Mouse (Mus musculus) cerebellum, postnatal 25 days (tissue): ENCODE results near the gene Ano10.
A peak's percentile ranks its signal among the peaks of the same experiment; 100 is the strongest.

Experiments used
- DNase-seq, 2 experiments: peaks; one replicate each; pipeline ENCODE4 v3.0.0; 2021; ENCODE audit warnings: mixed read lengths in 2 of 2

Ano10 gene

GRCm38 (mm10) chr9:122244080-122244799 lies 50.0 kb downstream of the Ano10 start:
- DNase-seq = peak; percentile 72 to 86

GRCm38 (mm10) chr9:122243297-122243696 lies 50.9 kb downstream of the Ano10 start:
- no peak for DNase-seq

GRCm38 (mm10) chr9:122242856-122243255 lies 51.4 kb downstream of the Ano10 start:
- DNase-seq = no peak

- DNase-seq = peak; percentile 22 to 42
These were observed 52.3 kb downstream of the Ano10 start for GRCm38 (mm10) chr9:122241812-122242400.

GRCm38 (mm10) chr9:122240629-122241199 lies 53.5 kb downstream of the Ano10 start:
- no peak for DNase-seq

- no peak for DNase-seq
These were observed 59.5 kb downstream of the Ano10 start for GRCm38 (mm10) chr9:122234741-122235140.

GRCm38 (mm10) chr9:122233972-122234345 lies 60.3 kb downstream of the Ano10 start:
- no peak for DNase-seq

GRCm38 (mm10) chr9:122233316-122233971 lies 60.8 kb downstream of the Ano10 start:
- DNase-seq = no peak

- no peak for DNase-seq
These were observed 61.3 kb downstream of the Ano10 start for GRCm38 (mm10) chr9:122232912-122233311.

GRCm38 (mm10) chr9:122230701-122231100 lies 63.5 kb downstream of the Ano10 start:
- no peak for DNase-seq

- no peak for DNase-seq
These were observed 67.8 kb downstream of the Ano10 start for GRCm38 (mm10) chr9:122226419-122226818.

GRCm38 (mm10) chr9:122225309-122225708 lies 68.9 kb downstream of the Ano10 start:
- peak; percentile 47 to 49 for DNase-seq

- DNase-seq = no peak
These were observed 71.2 kb downstream of the Ano10 start for GRCm38 (mm10) chr9:122223005-122223404.

GRCm38 (mm10) chr9:122219934-122220333 lies 74.3 kb downstream of the Ano10 start:
- DNase-seq = no peak

- DNase-seq = no peak
These were observed 77.2 kb downstream of the Ano10 start for GRCm38 (mm10) chr9:122216945-122217529.

- DNase-seq = no peak
These were observed 79.1 kb downstream of the Ano10 start for GRCm38 (mm10) chr9:122215118-122215517.

GRCm38 (mm10) chr9:122208311-122208710 lies 85.9 kb downstream of the Ano10 start:
- DNase-seq = peak; percentile 47 to 60

GRCm38 (mm10) chr9:122205543-122206200 lies 88.6 kb downstream of the Ano10 start:
- peak in 1 of 2 experiments; percentile 40 for DNase-seq

- no peak for DNase-seq
These were observed 89.7 kb downstream of the Ano10 start for GRCm38 (mm10) chr9:122204508-122204907.

- DNase-seq = peak; percentile 74 to 77
These were observed 95.0 kb downstream of the Ano10 start for GRCm38 (mm10) chr9:122199253-122199652.

- DNase-seq = no peak
These were observed 95.6 kb downstream of the Ano10 start for GRCm38 (mm10) chr9:122198621-122199020.

GRCm38 (mm10) chr9:122197021-122197420 lies 97.2 kb downstream of the Ano10 start:
- DNase-seq = no peak
